In genomic region chr8:120484460-120484859, GRCm38 (mm10) we compare ENCODE assay signal across 8 mouse cellular contexts.
A peak's percentile ranks its signal among the peaks of the same experiment; 100 is the strongest.
DNase-seq lines count a peak whose midpoint lies in the region; ATAC-seq and TF ChIP-seq lines count a peak whose summit lies in the region.

No protein-coding gene starts in this region.

- H3K27ac ChIP-seq in heart, postnatal 0 days (ENCODE audit: low read depth), result peak overlapping the region; percentile 46
- peak overlapping the region; percentile 99 for H3K27ac ChIP-seq in midbrain, embryonic 10.5 days (replicated peaks)

- WGBS in heart, postnatal 0 days, result 36% methylated on average over 6 of the region's 6 CpGs
- WGBS in midbrain, embryonic 10.5 days, result 76% methylated on average over 6 of the region's 6 CpGs

- peak; percentile 49 for DNase-seq in gastrocnemius, postnatal 25 days
- DNase-seq in gastrocnemius, adult 8-10 months (ENCODE audit: low spot score in 2 of 2), result no peak
- peak; percentile 78 for DNase-seq in brain, adult 2 months (ENCODE audit: low read depth, low spot score)
- no peak for DNase-seq in heart, postnatal 0 days (ENCODE audit: low spot score)
- no peak for DNase-seq in midbrain, embryonic 10.5 days (ENCODE audit: low spot score)
- DNase-seq in c-Kit-positive CD71-positive TER-119-positive erythroid progenitor cells, embryonic 14.5 days (ENCODE audit: low spot score), result no peak
- no peak for DNase-seq in testis, postnatal 14 days (ENCODE audit: low spot score)
- DNase-seq in kidney, adult 18-20 months, result no peak

- no peak overlapping the region for H3K4me3 ChIP-seq in heart, postnatal 0 days (ENCODE audit: low read depth, low read length)
- no peak overlapping the region for H3K4me3 ChIP-seq in midbrain, embryonic 10.5 days

- H3K9me3 ChIP-seq in heart, postnatal 0 days (replicated peaks; ENCODE audit: control insufficient read depth, low read length), result no peaks in the 10 kb centered on the region
- no peaks in the 10 kb centered on the region for H3K9me3 ChIP-seq in midbrain, embryonic 10.5 days (replicated peaks)

- no peak overlapping the region for H3K9ac ChIP-seq in heart, postnatal 0 days (replicated peaks; ENCODE audit: low read depth, low read length)

- no peaks in the 10 kb centered on the region for H3K27me3 ChIP-seq in heart, postnatal 0 days (ENCODE audit: control insufficient read depth, insufficient read depth, low read length)
- H3K27me3 ChIP-seq in midbrain, embryonic 10.5 days (ENCODE audit: low read depth, poor library complexity, severe bottlenecking), result peaks cover 37% of the 10 kb centered on the region

- peaks cover 29% of the 10 kb centered on the region for H3K4me1 ChIP-seq in heart, postnatal 0 days (ENCODE audit: control insufficient read depth, insufficient read depth)
- H3K4me1 ChIP-seq in midbrain, embryonic 10.5 days, result peaks cover 69% of the 10 kb centered on the region

- no peaks in the 10 kb centered on the region for H3K36me3 ChIP-seq in heart, postnatal 0 days (replicated peaks; ENCODE audit: control insufficient read depth, insufficient read depth, low read length)
- no peaks in the 10 kb centered on the region for H3K36me3 ChIP-seq in midbrain, embryonic 10.5 days

- H3K4me2 ChIP-seq in heart, postnatal 0 days (ENCODE audit: low read depth, low read length), result no peak overlapping the region

- no peak for TF ChIP-seq EP300 in heart, postnatal 0 days (IDR thresholded peaks at IDR 0.05; ENCODE audit: low read depth)

- no peak for TF ChIP-seq CTCF in heart, postnatal 0 days (IDR thresholded peaks at IDR 0.05; ENCODE audit: low read depth)

- ATAC-seq in heart, postnatal 0 days (ENCODE audit: insufficient read depth, low read depth), result peak; percentile 29; the same call in 1 of the 2 replicates

Comparison
In these comparisons a context has a peak if more than half of its experiments do, and no peak if none do; other contexts are left out.
1. DNase-seq: peak in gastrocnemius, postnatal 25 days (single experiment) and brain, adult 2 months (single experiment); none in gastrocnemius, adult 8-10 months (0 of 2), heart, postnatal 0 days (single experiment), midbrain, embryonic 10.5 days (single experiment), c-Kit-positive CD71-positive TER-119-positive erythroid progenitor cells, embryonic 14.5 days (single experiment), testis, postnatal 14 days (single experiment) and kidney, adult 18-20 months (single experiment).